Mouse (Mus musculus) intestine, embryonic 15.5 days (tissue): ENCODE results near the gene Anxa3. TPM values are rescaled to one million over a fixed set of nuclear protein-coding genes. Genes with fewer than 3 reads are reported as not detected.

ENCODE experiments used
- ATAC-seq: fragments of 200-750 bp; cut with Nextera tagmentation; 2 replicates; pipeline ENCODE4 v1.8.0; 2017; ENCODE audit warnings: moderate TSS enrichment, moderate library complexity
- H3K27ac ChIP-seq: fragments of 300-500 bp; sonication (generic); 2 replicates; pipeline ENCODE4 v1.5.1; 2015; ENCODE audit warnings: mild to moderate bottlenecking, inconsistent platforms
- H3K27me3 ChIP-seq: fragments of 300-500 bp; sonication (generic); replicated peaks from 2 replicates; pipeline ENCODE4 v1.6.1; 2015; ENCODE audit warnings: inconsistent platforms
- H3K36me3 ChIP-seq: fragments of 300-500 bp; sonication (generic); 2 replicates; pipeline ENCODE4 v1.6.1; 2015; ENCODE audit warnings: inconsistent platforms
- H3K4me1 ChIP-seq: fragments of 300-500 bp; sonication (generic); replicated peaks from 2 replicates; pipeline ENCODE4 v1.6.1; 2015; ENCODE audit warnings: inconsistent platforms
- H3K4me2 ChIP-seq: fragments of 300-500 bp; sonication (generic); replicated peaks from 2 replicates; pipeline ENCODE4 v1.6.1; 2015; ENCODE audit warnings: mild to moderate bottlenecking, inconsistent platforms
- H3K4me3 ChIP-seq: fragments of 300-500 bp; sonication (generic); replicated peaks from 2 replicates; pipeline ENCODE4 v1.5.1; 2015; ENCODE audit warnings: inconsistent platforms
- H3K9ac ChIP-seq: fragments of 300-500 bp; sonication (generic); 2 replicates; pipeline ENCODE4 v1.6.1; 2015; ENCODE audit warnings: inconsistent platforms
- H3K9me3 ChIP-seq: fragments of 300-500 bp; sonication (generic); 2 replicates; pipeline ENCODE4 v1.6.1; 2016; ENCODE audit warnings: inconsistent platforms
- WGBS: fragments of 180-500 bp; shearing (Covaris S2); methylation state at CpG from one replicate; pipeline ENCODE4 v1.1.7; 2015; 5-methylcytosine and 5-hydroxymethylcytosine counted together
- polyA plus RNA-seq: library from polyadenylated mRNA; unstranded; fragments of >200 nt; fragmentation: Nextera tagmentation; extraction: Ambion mirVana; gene quantifications from 2 replicates; pipeline ENCODE4 v1.2.1, GENCODE M21; 2015

Anxa3 gene
- polyA plus RNA-seq: 48.3 and 50.1 TPM in 2 replicates

- Histone ChIP-seq H3K4me3 (peak within 1 kb of the TSS; percentile 50), H3K27me3 (no peaks in the 10 kb centered on the region), H3K27ac (0 out of 2 replicates have a peak within 1 kb of the TSS, but pooled peaks have one; percentile 28), H3K9me3 (no peaks in the 10 kb centered on the region), H3K36me3 (no peaks in the 10 kb centered on the region), H3K4me1 (peaks cover 7% of the 10 kb centered on the region; the same call in 1 of the 2 replicates), H3K9ac (peak within 1 kb of the TSS; percentile 44), H3K4me2 (peak within 1 kb of the TSS; percentile 94)
- 6% methylated on average over 26 of the region's 26 CpGs for WGBS
- peak; percentile 92 for ATAC-seq
Measured at GRCm38 (mm10) chr5:96792936-96793718, at the start of gene Anxa3. TSS of gene Anxa3 (plus strand) at chr5:96793339.

- WGBS: 67% methylated on average over 8 of the region's 8 CpGs
- Histone ChIP-seq H3K27me3 (no peaks in the 10 kb centered on the region), H3K9ac (no peak overlapping the region), H3K4me1 (0 out of 2 replicates have a peak, but pooled peaks cover 4% of the 10 kb centered on the region), H3K9me3 (no peaks in the 10 kb centered on the region), H3K4me2 (no peak overlapping the region), H3K27ac (no peak overlapping the region), H3K4me3 (no peak overlapping the region), H3K36me3 (peaks cover 11% of the 10 kb centered on the region; the same call in 1 of the 2 replicates)
- 0 out of 2 replicates have a peak, but pooled peaks have one; percentile 34 for ATAC-seq
Measured at GRCm38 (mm10) chr5:96747195-96747984, 45.7 kb upstream of the Anxa3 start.

- H3K36me3 ChIP-seq: no peaks in the 10 kb centered on the region
Measured at GRCm38 (mm10) chr5:96757615-96758014, 35.5 kb upstream of the Anxa3 start.

GRCm38 (mm10) chr5:96762021-96762420, 31.1 kb upstream of the Anxa3 start:
- no peaks in the 10 kb centered on the region for H3K4me1 ChIP-seq
- no peak for ATAC-seq
- no peak overlapping the region for H3K4me3 ChIP-seq
- H3K9me3 ChIP-seq: no peaks in the 10 kb centered on the region
- no peaks in the 10 kb centered on the region for H3K36me3 ChIP-seq
- no peak overlapping the region for H3K27ac ChIP-seq
- no peak overlapping the region for H3K4me2 ChIP-seq
- H3K27me3 ChIP-seq: no peaks in the 10 kb centered on the region
- no peak overlapping the region for H3K9ac ChIP-seq
- 89% methylated on average over 1 of the region's 1 CpGs for WGBS

More at GRCm38 (mm10) chr5:96757615-96758014, 35.5 kb upstream of the Anxa3 start:
- Histone ChIP-seq H3K4me1 (no peaks in the 10 kb centered on the region), H3K9me3 (no peaks in the 10 kb centered on the region), H3K27me3 (no peaks in the 10 kb centered on the region), H3K4me3 (no peak overlapping the region), H3K27ac (no peak overlapping the region), H3K9ac (no peak overlapping the region), H3K4me2 (no peak overlapping the region)
- ATAC-seq: 0 out of 2 replicates have a peak, but pooled peaks have one; percentile 36
- WGBS: 62% methylated on average over 7 of the region's 7 CpGs

GRCm38 (mm10) chr5:96768846-96769471, 24.2 kb upstream of the Anxa3 start:
- 57% methylated on average over 10 of the region's 10 CpGs for WGBS
- Histone ChIP-seq H3K4me1 (no peaks in the 10 kb centered on the region), H3K9ac (no peak overlapping the region), H3K27ac (no peak overlapping the region), H3K27me3 (no peaks in the 10 kb centered on the region), H3K4me3 (no peak overlapping the region), H3K9me3 (no peaks in the 10 kb centered on the region), H3K36me3 (no peaks in the 10 kb centered on the region), H3K4me2 (no peak overlapping the region)
- ATAC-seq: no peak

- Histone ChIP-seq H3K4me3 (no peak overlapping the region), H3K36me3 (no peaks in the 10 kb centered on the region), H3K4me1 (no peaks in the 10 kb centered on the region), H3K9me3 (no peaks in the 10 kb centered on the region), H3K27ac (no peak overlapping the region), H3K4me2 (no peak overlapping the region), H3K9ac (no peak overlapping the region), H3K27me3 (no peaks in the 10 kb centered on the region)
- ATAC-seq: no peak
- WGBS: 82% methylated on average over 14 of the region's 14 CpGs
Measured at GRCm38 (mm10) chr5:96783506-96784288, 9.4 kb upstream of the Anxa3 start.

- ATAC-seq: no peak
- no peak overlapping the region for H3K4me2 ChIP-seq
- WGBS: 91% methylated on average over 5 of the region's 5 CpGs
- H3K9me3 ChIP-seq: no peaks in the 10 kb centered on the region
- H3K36me3 ChIP-seq: no peaks in the 10 kb centered on the region
- no peaks in the 10 kb centered on the region for H3K4me1 ChIP-seq
- no peak overlapping the region for H3K27ac ChIP-seq
- H3K4me3 ChIP-seq: no peak overlapping the region
- H3K27me3 ChIP-seq: no peaks in the 10 kb centered on the region
- no peak overlapping the region for H3K9ac ChIP-seq
Measured at GRCm38 (mm10) chr5:96785096-96785495, 8.0 kb upstream of the Anxa3 start.

- H3K4me1 ChIP-seq: peaks cover 7% of the 10 kb centered on the region; the same call in 1 of the 2 replicates
- H3K9me3 ChIP-seq: no peaks in the 10 kb centered on the region
- no peaks in the 10 kb centered on the region for H3K36me3 ChIP-seq
- ATAC-seq: 0 out of 2 replicates have a peak, but pooled peaks have one; percentile 18
- H3K27ac ChIP-seq: 0 out of 2 replicates have a peak overlapping the region, but pooled peaks have one; percentile 3
- no peaks in the 10 kb centered on the region for H3K27me3 ChIP-seq
- no peak overlapping the region for H3K9ac ChIP-seq
- WGBS: 61% methylated on average over 9 of the region's 9 CpGs
- no peak overlapping the region for H3K4me3 ChIP-seq
- H3K4me2 ChIP-seq: peak overlapping the region; percentile 94; the same call in 1 of the 2 replicates
Measured at GRCm38 (mm10) chr5:96792422-96792821, 717 bp upstream of the Anxa3 start.

GRCm38 (mm10) chr5:96793953-96794635, 955 bp downstream of the Anxa3 start:
- Histone ChIP-seq H3K9ac (no peak overlapping the region), H3K4me1 (peaks cover 7% of the 10 kb centered on the region; the same call in 1 of the 2 replicates), H3K9me3 (no peaks in the 10 kb centered on the region), H3K36me3 (no peaks in the 10 kb centered on the region), H3K27me3 (no peaks in the 10 kb centered on the region), H3K27ac (no peak overlapping the region), H3K4me2 (peak overlapping the region; percentile 94), H3K4me3 (peak overlapping the region; percentile 50)
- 36% methylated on average over 10 of the region's 10 CpGs for WGBS
- ATAC-seq: no peak

- 82% methylated on average over 1 of the region's 1 CpGs for WGBS
- ATAC-seq: no peak
- H3K4me1 ChIP-seq: peaks cover 7% of the 10 kb centered on the region; the same call in 1 of the 2 replicates
Measured at GRCm38 (mm10) chr5:96795752-96796151, 2.6 kb downstream of the Anxa3 start.

GRCm38 (mm10) chr5:96797465-96797864, 4.3 kb downstream of the Anxa3 start:
- no peak for ATAC-seq
- Histone ChIP-seq H3K36me3 (no peaks in the 10 kb centered on the region), H3K27me3 (no peaks in the 10 kb centered on the region), H3K4me3 (no peak overlapping the region), H3K9me3 (no peaks in the 10 kb centered on the region), H3K27ac (no peak overlapping the region), H3K4me1 (peaks cover 12% of the 10 kb centered on the region; the same call in 1 of the 2 replicates), H3K9ac (no peak overlapping the region), H3K4me2 (no peak overlapping the region)
- 92% methylated on average over 6 of the region's 6 CpGs for WGBS

More at GRCm38 (mm10) chr5:96795752-96796151, 2.6 kb downstream of the Anxa3 start:
- H3K27me3 ChIP-seq: no peaks in the 10 kb centered on the region
- no peak overlapping the region for H3K27ac ChIP-seq
- no peaks in the 10 kb centered on the region for H3K9me3 ChIP-seq
- no peak overlapping the region for H3K4me3 ChIP-seq
- no peaks in the 10 kb centered on the region for H3K36me3 ChIP-seq
- no peak overlapping the region for H3K4me2 ChIP-seq
- H3K9ac ChIP-seq: no peak overlapping the region
